Mouse (Mus musculus): ENCODE results near the gene Vmp1.

Gene Vmp1

DNA sequence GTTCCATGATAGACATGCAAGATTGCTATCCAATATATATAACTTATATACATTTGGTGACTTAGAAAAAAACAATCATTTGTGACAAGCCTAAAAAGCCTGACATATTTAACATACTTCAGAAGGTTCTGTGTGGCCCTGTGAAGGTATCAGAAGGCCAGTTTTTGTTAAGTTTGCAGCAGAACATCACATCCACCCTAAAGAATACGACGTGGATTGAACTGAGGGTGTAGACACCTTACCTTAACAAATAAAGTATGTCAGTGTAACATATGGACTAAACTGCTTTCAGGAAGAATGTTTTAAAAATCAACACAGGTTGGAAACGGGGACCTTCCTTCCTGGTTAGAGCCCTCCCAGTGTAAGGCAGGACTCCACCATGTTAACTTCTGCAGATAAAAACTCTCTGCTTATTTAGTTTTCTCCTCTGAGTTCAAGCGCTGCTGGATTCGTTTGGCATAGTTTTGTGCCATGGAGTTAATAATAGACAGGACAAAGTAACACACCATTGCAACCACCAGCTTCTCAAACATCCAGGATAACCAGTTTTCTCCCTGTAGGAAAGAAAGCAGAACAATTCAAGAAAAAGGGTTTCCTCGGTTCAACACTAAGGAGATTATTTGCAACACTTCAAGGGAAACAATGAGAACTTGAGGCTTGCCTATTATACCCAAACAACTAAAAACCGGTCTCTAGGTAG is 98.6 kb downstream of the Vmp1 start:
- no peak for DNase-seq (ENCODE audit: low spot score)

DNA sequence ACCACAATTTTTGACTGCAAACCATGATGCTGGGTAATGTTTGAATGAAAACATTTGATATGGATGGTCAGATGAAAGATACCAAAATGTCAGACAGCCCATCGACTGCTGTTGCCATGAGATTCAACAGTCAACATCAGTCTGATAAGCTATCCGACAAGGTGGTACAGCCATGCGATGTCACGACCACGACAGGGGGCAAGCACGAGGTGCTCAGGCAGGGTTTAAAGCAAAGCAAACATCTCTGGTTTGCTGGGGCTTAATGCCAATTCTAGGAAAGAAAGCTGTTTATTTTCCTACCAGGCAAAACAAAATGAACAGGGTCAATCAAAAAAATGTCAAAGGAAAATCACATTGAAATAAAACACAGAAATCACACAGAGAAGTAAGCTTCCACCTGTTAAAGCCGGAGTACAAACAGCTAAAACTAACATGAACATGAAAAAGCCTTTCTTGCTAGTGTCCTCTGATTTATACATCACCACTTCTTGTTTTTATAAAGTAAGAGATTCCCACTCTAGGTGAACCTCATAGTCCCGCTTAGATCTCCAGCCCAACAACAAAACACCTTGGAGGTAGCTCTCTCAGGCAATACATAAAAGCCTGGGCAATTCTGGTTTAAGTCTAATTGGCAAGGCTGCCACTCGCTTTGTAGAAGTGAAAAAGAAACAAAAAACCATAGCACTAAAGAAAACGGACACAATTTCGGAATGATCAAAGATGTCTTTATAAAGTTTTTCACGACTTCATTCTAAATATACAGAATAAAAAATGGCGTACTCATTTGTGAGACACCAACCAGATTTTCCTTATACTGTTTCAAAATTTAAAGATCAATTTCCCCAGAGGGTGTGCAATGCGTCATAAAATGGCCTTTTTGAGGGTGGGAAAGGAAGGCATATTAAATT is 99.4 kb downstream of the Vmp1 start:
- DNase-seq (ENCODE audit: low spot score), result no peak

DNA sequence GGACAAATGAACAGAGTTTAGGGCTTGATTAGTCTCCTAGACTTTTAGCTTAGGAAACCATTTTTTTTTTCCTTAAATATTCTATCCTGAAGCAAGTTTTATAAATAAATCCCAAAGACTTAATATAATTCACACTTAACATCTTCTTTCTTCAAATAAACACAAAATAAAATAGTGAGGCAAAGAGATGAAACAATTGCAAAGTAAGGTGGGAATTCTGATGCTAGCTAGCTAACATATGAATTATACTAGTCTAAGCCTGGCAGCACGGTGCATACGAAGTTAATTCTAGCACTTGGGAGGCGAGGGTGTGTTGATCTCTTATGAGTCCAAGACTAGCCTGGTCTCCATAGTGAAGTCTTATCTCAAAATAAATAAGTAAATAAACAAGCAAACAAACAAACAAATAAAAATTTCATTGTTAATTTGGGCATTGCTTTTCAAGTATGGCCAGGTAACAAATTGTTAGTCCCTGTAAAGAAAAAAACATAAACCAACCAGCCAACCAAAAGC is 100.3 kb downstream of the Vmp1 start:
- DNase-seq (ENCODE audit: low spot score), result no peak

DNA sequence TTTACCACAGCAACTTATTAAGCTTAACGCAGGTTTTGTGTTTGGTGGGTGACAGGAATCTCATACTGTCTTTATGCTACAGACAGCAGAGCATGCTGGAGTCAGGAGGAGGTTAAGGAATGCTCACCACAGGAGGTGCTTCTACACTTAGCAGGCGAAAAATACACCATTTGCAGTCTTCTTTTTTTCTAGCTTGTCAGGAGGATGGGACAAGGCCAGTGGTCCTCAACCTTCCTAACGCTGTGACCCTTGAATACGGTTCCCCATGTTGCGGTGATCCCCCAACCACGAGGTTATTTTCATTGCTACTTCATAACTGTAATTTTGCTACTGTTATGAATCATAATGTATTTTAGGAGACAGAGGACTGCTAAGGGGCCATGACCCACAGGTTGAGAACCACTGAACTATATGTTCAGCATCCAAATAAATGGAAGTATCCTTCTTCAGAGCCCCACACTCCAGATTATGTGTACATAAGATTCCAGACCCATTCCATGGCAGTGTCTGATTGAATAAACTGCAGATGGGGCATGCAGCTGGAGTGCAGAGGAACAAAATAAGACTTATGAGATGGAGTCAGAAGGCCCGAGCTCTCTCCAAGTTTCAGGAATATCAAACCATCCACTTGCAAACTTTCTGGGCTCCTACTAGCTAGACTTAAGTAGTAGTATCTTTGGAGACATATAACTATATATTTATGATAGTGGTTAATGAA is 100.9 kb downstream of the Vmp1 start:
- DNase-seq (ENCODE audit: low spot score), result no peak

DNA sequence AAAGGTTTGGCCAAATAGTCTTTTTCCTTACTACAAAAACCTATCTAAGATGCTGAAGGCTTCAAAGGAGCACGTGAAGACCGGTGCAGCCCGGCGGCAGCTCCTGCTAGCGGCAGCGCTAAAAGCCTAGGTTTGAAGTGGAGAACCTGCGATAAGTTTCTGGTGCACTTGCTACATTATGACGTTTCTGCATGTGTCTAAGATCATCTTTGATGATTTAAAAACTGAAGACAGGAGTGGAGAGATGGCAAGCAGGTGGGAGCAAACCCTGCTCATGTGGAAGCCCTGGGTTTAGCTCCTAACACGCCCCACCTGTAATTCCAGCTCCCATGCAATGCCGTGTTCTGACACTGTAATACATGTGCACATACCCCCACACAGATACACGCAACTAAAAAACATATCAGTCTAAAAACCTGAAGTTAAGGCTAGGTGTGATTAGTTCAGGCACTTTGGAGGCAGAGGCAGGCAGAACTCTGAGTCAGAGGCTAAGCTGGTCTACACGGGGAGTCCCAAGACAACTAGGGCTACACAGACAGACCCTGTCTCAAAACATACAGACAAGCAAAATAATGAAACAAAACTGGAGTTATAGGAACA is 101.6 kb downstream of the Vmp1 start:
- peak; percentile 52 for DNase-seq (ENCODE audit: low spot score)

DNA sequence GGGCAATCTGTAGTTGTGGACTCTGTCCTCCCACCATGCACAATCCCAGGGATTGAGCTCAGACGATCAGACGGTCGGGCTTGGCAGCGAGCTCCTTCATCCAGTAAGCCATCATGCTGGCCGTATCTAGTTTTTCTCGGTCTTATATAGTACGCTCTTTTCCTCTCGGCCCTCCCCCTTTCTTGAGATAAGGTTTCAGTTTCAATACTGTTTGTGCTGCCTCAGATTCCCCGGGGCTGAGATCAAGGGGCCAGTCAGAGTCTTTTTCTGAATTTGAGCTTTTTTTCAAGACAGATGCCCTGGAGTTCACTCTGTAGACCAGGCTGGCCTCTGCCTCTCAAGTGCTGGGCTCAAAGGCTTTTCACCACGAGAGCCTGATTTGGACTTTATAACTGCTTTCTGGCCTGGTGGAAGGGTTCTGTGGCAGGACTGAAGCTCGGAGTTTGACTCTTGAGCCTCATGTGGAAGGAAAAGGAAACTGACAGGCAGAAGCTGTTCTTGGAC is 102.3 kb downstream of the Vmp1 start:
- peak; percentile 73 for DNase-seq (ENCODE audit: low spot score)

DNA sequence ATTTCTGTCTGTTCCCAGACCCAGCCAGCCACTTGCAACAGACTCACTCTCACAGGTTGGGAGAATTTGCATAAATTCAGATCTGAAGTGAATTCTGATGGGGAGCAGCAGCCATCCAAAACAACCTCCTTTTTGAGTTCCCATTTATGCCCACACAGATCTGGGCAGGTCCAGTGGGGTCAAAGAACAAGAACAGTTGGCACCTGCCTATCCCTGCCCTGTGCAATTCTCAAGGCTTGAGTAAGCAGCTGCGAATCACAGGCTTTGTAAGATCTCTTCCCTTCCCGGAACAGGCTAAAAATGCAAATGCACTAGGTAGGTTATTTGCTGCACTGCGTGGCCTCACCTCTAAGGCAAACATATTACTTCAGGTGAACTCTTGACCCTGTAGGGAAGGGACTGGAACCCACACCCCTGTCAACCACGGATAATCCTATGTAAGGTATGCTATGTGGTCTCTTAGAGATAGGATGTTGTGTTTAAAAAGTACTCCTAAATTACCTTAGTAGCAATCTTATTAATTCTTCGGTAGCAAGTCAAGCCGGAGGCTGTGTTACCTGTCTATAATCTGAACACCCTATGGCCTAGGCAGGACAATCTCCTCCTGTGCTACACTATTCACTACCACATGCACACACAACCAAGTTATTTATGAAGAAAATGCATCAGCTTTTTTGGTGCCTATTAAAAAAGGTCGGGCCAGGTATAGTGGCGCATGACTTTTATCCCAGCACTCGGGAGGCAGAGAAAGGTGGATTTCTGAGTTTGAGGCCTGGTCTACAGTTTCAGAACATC is 103.1 kb downstream of the Vmp1 start:
- peak; percentile 39 for DNase-seq (ENCODE audit: low spot score)

DNA sequence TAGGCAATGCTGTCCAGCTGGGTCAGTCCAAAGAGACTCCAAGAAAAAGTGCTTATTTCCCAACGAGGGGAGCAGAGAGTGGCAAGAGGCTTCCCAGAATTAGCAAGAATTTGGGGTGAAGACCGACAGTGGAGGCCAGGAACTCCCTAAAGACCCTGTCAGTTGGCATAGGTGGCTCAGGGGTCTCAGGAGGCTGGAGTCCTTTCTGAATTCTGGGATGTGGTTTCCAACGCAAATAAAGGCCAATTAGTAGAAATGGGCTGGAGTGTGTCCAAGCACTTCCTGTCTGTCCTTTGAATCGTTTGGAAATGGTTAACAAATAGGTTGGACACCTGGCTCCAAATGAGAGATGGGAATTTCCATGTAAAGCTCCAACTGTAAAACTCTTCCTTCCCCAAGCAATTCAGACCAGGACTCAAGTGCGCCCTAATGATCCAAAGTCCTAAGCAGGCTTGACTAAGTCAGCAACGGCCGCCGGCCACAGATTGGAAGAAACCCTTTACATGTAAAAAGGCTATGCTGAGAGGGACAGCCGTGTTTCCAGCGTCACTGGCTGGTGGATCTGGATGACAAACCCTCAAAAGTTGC is 103.8 kb downstream of the Vmp1 start:
- DNase-seq (ENCODE audit: low spot score), result no peak

DNA sequence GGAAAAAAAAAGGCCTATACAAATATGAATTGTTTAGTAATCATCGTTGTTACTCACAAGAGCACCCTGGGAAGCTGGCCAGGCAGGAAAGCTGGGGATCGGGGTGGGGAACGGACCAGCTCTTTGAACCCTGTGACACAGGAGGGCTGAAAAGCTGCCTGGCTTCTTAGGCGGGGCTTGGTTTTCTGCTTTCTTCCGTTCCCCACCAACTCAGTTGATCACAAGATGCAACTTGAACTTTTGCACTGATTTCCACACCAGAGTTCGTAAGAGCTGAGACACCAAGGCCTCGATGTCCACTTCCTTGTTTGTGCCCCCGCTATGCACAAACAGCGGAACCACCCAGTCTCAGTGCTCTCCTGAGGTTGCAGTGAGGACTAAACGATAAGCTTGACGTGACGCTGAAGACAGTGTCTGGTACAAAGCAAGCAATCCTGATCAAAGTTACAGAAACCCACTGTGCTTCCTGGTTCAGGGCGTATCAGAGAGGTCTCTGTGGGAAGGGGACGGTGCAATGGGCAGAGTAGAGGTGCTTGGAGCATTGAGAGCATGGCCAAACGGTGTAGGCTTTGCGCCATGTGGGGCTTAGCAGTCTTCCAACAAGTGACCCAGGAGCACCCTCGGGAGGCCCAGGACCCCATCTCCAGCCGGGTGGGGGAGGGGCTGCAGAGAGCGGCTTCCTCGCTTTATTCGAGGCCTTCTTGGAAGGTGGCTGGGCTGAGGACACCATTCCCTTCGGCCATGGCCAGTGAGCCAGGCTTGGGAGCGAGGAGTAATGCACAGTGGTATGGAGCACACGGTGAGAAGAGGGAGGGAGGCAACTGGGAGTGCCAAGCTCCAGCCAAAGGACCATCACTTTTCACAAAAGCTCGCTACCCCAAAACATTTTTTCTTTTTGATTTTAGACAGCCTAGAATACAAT is 104.6 kb downstream of the Vmp1 start:
- peak; percentile 86 for DNase-seq (ENCODE audit: low spot score)

DNA sequence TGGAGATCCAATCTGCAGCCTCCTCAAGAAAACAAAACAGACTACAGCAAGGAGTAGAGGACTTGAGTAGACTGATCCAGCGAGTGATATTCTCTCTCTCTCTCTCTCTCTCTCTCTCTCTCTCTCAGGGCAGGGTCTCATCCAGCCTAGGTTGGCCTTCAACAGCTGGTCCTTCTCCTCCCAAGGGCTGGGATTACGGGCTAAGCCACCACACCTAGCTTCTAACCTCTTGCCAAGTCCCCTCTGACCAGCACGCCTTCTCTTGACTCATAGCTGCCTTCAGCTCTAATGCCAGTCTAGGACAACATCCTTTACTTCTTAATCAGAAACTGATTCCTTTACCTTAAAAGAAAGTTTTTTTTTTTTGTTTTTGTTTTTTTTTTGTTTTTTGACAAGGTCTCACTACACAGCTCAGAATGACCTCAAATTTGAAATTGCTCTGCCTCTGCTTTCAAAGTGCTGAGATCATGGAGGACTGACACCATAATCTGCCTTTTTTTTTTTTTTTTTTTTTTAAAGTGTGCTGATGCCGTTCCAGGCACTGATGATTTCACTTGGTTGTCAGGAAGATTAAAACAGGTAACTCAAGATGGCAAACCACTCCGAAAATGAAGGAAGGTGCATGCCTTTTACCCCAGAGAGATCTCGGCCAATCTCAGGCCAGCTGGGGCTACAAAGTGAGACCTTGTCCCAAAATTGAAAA is 105.4 kb downstream of the Vmp1 start:
- DNase-seq (ENCODE audit: low spot score), result no peak

DNA sequence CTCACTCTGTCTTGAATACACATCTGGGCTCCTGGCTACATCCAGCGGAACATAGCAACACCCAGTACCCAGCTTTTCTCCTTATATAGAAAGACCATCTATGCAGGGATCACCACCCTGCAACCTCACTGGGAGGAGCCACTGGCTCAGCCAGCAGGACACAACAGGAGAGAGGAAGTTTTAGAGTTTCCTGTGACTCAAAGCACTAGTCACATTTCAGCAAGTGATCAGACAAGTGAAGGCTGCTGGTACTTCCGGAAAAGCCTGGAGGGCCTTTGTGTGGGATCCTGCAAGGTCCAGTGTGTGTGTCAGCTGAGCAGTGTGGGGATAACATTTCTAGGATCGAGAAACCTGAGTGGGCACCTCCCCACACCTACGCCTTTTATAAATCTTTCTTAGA is 106.4 kb downstream of the Vmp1 start:
- peak; percentile 36 for DNase-seq (ENCODE audit: low spot score)

DNA sequence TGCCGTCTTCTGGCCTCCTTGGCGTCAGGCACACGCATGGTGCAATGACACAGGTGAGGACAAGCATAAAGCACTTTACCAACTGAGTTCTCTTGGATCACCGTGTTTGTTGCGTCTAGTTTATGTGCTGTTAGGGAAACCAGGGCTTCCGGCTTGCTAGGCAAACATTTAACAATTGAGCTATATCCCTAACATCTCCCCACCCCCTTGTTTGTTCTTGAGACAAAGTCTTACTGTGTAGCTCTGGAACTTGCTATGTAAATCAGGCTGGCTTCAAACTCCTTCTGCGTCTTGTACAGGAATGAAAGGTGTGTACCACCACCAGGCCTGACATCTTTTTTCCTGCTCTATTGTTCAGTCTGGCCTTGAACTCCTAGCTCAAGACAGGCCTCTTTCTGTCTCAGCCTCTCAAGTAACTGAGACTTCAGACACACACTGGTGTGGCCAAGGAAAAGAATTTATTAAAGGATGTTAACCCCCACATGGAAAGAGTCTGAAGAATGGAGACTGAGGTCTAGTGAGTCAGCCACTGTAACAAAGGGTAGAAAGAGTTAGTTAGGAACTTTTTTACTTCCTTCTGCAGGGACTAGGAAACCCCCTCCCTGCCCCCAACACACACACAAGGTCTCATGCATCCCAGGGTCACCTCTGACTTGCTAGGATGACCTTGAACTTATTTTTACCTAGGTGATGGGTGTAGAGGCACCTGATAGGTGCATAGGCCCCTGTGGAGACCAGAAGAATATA is 107.8 kb downstream of the Vmp1 start:
- no peak for DNase-seq (ENCODE audit: low spot score)

DNA sequence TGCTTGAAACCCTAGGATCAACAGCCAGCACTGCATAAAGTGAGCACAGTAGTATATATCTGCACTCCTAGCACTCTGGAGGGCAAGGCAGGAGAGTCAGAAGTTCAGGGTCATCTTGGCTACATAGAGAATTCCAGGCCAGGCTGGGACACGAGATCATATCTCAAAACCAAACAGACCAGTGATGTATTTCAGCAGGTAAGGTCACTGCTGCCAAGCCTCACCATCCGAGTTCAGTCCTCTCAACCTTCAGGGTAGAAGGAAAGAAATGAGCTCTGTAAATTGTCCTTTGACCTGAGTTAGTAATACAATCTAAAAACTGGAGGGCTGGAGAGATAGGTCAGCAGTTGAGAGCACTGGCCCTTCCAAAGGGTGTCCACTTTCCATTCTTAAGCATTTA is 109.2 kb downstream of the Vmp1 start:
- no peak for DNase-seq (ENCODE audit: low spot score)

DNA sequence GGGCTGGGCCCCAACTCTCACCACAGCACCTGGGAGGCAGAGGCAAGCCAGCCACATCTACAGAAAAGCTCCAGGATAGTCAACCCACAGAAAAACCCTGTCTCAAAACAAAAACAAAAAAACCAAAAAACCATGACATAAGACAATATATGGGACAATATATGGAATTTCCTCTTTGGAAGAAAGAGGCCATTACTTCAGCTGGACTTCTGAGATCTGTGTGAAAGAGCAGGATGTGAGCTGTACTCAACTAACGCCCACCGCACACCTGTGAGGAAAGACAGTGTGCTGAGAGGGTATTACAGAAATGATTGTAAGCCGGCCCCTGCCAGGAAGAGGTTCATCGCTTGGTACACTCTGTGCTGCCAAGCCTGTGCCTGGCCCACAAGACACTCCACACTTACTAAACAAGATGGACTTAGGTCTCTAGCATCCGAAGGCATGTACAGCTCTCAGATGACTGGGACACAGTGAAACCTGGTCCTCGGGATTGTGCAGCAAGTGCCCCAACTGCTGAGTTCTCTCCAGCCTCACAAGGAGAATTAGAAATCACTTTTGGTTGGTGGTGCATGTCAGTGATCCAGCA is 109.9 kb downstream of the Vmp1 start:
- no peak for DNase-seq (ENCODE audit: low spot score)

DNA sequence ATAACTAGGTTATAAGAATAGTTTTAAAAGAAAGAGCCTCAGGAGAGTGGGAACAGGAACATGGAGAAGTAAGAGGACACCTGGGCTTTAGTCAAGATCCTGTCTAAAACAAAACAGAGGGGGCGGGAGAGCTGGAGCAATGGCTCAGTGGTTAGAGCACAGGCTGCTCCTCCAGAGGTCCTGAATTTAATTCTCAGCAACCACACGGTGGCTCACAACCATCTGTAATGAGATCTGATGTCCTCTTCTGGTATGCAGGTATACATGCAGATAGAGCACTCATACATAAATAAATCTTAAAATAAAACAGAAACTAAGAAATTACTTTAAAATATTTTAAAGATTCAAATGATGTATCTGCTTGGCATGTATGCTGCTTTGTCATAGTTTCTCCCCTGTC is 111.0 kb downstream of the Vmp1 start:
- no peak for DNase-seq (ENCODE audit: low spot score)

DNA sequence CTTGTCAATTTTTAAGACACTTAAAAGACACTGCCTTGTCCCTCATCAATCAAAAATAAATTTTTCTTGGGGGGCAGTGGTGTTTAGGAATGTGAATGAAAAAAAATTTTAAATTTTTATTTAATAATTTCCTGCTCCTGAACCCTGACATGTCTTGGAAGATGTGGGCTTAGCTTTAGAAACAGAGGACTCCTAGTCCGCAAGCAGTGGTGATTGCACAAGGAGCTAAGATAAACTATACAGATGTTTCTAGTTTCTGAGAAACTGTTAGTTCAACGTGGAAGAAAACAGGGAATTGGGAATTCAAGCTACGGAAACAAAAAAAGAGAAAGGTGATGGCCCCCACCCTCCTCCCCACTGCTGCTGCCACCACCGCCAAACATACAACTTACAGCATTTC is 111.8 kb downstream of the Vmp1 start:
- DNase-seq (ENCODE audit: low spot score), result no peak

DNA sequence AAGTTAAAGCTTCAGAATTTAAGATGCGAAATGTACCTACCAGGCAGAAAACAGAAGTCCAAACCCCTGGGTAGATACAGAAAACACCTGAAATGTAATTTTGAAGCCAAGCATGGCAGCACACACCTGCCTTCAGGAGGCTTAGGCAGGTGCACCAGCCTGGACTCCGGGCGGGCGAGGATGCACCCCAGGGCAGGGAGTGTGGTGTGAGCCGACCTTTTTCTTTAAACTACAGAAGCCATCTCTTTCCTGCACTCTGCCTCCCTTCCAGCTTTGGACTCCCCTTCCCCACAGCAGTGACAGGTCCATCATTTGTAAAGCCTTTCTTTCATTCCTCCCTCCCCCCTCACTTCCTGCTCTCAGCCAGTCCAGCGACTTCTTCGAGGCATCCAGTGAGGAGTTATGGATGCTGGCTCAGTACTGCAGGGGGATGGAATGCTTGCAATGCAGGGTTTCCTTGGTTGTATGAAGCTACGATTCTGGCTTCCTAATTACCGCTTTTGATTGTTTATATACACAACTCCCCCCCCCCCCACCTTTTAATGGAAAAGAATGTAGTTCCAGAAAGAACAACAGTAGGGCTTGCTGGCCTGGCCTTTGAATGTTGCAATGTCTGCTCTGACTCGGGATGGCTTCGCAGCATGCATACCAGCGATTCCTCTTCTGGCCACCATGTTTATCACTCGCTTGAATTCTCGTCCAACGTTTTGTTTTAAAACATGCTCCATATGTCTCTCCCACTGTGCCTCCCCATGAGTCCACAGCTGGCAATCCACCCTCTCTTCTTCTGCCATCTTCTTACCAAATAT is 112.4 kb downstream of the Vmp1 start:
- no peak for DNase-seq (ENCODE audit: low spot score)
